Mouse (Mus musculus): ENCODE data around the gene Pkd2l1.
A peak's percentile ranks its signal among the peaks of the same experiment; 100 is the strongest.
"Not testable (repeated sequence)": the region's sequence is repeated elsewhere in the genome, so short reads cannot be mapped to it uniquely, and the experiment has no call there.

Pkd2l1 gene

DNA sequence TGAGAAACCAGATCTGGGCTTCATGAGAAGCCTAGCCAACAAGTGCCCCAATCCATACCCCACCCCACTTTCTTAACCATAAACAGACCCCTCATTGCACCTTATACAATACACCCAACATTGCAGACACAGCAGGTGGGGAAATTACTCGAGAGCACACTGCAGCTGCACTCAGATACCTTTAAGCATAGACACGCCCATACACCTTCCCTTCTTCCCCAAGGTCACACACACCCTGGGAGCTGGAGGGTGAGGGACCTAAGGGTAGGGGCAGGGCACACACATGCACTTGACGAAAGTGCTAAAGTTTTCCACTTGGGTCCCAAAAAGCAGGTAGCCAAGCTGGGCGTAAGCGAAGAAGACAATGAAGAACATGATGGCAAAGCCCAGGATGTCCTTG lies 38.5 kb downstream of the Pkd2l1 start:
- no peak for DNase-seq

GRCm38 (mm10) chr19:44148991-44149390 lies 43.3 kb downstream of the Pkd2l1 start:
- no peak for DNase-seq

GRCm38 (mm10) chr19:44148345-44148744 lies 43.9 kb downstream of the Pkd2l1 start:
- DNase-seq = no peak

DNA sequence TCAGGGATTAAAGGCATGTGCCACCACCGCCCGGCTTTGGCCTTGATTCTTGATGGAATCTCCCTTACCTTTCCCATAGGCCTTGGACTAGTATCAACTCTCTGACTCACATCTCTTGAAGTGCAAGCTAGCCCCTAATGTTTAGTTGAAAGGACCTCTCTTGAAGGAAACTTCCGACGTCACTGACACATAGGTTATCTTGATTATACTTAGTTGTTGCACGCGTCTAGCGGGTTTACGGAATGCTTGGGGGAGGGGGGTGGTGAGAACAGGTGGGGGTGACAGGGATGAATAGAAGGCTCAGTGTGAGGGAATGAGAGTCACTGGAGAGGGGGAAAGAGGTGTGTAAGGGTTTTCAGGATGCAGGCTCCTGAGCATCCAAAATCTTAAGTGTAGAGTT lies 45.3 kb downstream of the Pkd2l1 start:
- no peak for DNase-seq

DNA sequence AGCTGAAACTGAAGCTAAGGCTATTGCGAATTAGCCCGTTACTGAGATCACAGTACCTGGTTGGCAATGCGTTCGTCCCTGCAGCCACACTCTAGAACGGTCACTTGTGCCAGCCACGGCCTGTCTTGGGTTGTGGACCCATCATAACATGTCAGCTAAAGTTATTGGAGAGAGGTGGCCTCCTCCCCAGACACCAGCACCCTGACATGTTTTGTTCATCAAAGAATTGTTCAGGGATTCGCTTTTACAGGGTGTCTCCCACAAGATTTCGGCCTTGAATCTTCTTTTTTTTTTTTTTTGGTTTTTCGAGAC lies 45.7 kb downstream of the Pkd2l1 start:
- no peak for DNase-seq

DNA sequence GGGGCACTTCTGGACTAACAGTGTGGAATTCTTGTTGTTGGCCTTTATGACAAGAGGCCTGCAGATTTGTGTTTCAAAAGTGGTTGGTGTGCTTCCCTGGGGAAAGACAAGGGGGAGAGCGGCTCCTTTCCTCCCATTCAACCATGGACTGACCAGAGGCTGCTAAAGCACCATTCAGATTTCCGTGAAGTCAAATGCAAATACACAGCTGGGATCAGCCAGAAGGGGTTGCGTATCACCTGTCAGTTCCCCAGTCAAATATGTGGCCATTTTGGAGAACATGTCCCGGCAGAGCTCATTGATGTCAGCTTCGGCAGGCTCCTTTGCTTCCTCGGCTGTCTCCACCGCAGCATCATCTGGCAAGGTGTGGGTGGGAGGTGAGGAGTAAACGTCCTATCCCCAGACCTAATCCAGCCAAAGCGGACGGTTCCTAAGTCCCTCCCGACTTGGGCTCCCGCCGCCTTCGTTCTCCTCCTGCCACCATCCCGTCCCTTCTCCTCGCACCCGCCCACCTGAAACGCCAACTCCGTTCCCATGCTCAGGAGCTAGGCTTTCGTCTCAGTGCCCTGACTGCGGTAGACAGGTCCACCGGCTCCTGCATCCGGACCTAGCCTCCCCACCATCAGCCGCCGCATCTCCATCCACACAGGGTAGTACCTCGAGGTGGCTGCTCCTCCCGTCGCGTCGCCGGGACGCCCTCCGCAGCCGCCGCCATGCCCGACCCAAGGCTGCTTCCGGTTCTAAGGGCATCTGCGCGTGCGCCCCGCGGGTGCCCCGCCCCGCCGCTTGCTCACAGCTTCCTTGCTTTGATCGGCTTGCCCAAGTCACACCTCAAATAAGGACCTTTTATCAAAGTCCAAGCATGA lies 46.3 kb downstream of the Pkd2l1 start, which contains the start of gene Bloc1s2:
Gene Bloc1s2 (minus strand): TSS at position 745 of the 866 bp plus-strand sequence.
- peak; percentile 86 for DNase-seq

DNA sequence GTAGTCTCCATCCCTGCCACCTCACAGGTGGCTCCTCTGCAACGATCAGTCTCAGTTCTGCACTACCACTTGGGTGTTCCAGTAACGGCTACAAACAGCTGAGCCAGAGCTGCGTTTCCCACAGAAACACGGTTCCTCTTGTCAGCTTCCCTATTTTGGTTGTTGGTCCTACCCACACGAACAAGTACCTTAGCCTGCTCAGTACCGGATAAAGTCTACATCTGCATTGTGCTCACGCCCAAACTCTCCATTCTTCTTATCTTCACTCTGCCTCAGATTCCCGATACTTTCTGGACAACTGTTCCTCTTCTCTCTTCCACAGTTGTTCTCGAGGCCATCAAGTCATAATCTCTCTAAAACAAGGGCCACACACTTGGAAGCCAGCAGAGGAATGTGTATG lies 47.9 kb downstream of the Pkd2l1 start:
- DNase-seq = no peak

GRCm38 (mm10) chr19:44135960-44136485 lies 56.2 kb downstream of the Pkd2l1 start:
- DNase-seq = no peak

- peak; percentile 90 for DNase-seq
Observed at GRCm38 (mm10) chr19:44135072-44135959, 56.9 kb downstream of the Pkd2l1 start, which contains the start of gene Cwf19l1. TSS of gene Cwf19l1 (minus strand) at chr19:44135876.

GRCm38 (mm10) chr19:44132917-44133316 lies 59.3 kb downstream of the Pkd2l1 start:
- DNase-seq = no peak

GRCm38 (mm10) chr19:44128560-44128959 lies 63.7 kb downstream of the Pkd2l1 start:
- no peak for DNase-seq

GRCm38 (mm10) chr19:44127729-44128497 lies 64.3 kb downstream of the Pkd2l1 start:
- no peak for DNase-seq

DNA sequence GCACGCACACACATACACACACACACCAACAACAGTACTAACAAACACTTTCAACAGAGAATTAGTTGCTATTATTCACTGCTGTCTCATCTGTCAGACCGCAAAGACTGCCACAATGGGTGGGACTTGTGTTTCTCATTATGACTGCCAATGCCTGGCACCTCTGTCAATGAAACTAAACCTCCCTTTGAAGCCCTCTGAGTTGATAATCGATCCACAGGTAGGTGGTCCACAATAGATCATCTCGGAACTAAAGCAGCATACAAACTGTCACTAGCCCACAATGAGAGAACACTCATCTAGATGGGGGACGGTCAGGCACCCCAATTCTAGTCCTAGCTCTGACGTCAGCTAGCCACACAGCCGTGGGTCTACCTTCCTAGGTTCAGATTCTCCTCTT lies 71.1 kb downstream of the Pkd2l1 start:
- DNase-seq = no peak

GRCm38 (mm10) chr19:44120686-44121085 lies 71.6 kb downstream of the Pkd2l1 start:
- DNase-seq = not testable (repeated sequence)

DNA sequence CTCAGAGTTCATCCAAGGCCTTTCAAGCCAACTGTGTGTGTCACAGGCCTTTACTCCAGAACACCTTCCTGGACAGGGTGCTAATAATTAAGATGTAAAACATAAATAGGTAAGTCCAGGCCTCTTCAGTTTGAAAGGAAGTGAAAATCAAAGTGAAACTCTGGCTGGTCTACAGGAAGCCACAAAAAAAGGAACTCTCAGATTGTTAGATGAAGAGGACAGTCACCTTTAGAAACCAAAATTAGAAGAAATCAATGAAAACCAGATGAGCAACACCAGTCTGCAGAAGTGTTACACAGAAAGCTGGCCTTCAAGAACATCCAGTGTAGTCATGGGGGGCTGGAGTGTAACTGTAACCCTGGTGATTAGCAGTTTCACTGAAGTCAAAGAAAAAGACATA lies 74.4 kb downstream of the Pkd2l1 start:
- DNase-seq = no peak

GRCm38 (mm10) chr19:44111706-44112105 lies 80.5 kb downstream of the Pkd2l1 start:
- DNase-seq = no peak

GRCm38 (mm10) chr19:44110356-44110755 lies 81.9 kb downstream of the Pkd2l1 start:
- DNase-seq = no peak

- DNase-seq = no peak
Observed at GRCm38 (mm10) chr19:44108996-44109395, 83.2 kb downstream of the Pkd2l1 start.

- DNase-seq = no peak
Observed at GRCm38 (mm10) chr19:44107661-44108521, 84.4 kb downstream of the Pkd2l1 start.

DNA sequence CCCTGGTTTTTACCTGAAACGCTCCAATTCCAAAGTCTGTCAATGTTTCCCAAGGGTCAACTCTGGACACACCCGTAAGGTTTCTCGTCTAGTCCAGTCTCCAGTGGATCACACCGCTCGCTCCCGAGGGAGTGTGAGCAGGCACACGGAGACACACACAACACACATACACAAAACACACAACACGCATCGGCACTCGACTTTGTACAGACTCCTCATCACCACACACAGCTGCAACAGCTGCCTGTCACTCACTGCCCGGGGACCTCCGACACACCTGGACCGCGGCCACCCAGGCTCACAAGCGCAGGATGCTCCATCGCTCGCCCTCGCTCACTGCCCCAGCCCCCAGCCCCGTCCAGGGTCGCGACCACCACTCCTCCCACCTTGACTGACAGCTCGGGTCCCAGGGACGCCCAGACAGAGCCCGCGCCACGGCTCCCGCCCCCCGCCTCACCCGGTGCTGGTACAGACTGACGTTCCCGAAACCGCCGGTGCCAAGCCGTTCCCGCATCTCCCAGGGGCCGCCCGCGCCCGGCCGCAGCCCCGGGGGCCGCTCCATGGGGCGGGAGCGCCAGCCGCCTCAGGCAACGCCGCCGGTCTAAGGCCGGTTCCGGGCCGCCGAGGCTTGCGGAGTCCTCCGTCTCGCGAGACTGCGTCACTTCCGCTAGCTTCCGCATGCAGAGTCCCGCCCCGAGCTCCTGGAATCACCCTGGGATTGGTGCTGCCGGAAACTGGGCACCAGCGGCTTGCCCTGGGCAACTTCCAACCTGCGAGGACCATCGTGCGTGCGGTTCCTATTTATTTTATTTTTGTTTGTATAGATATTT lies 85.2 kb downstream of the Pkd2l1 start, which contains the start of gene Chuk:
Gene Chuk (minus strand): TSS at position 650 of the 830 bp plus-strand sequence.
- DNase-seq = peak; percentile 95

GRCm38 (mm10) chr19:44104393-44104792 lies 87.8 kb downstream of the Pkd2l1 start:
- no peak for DNase-seq
